Mouse (Mus musculus): ENCODE results near the gene Shf. TPM values are rescaled to one million over a fixed set of nuclear protein-coding genes. Genes with fewer than 3 reads are reported as not detected.

Gene Shf
- polyA plus RNA-seq, 1 experiment: 14.7 TPM

GRCm38 (mm10) chr2:122355389-122355788, 13.6 kb downstream of the Shf start:
- WGBS: 90% methylated on average over 5 of the region's 5 CpGs
- H3K4me1 ChIP-seq (ENCODE audit: control insufficient read depth, insufficient read depth, low read length): peaks cover 5% of the 10 kb centered on the region

GRCm38 (mm10) chr2:122354191-122354929, 14.6 kb downstream of the Shf start:
- peak; percentile 72 for DNase-seq
- Histone ChIP-seq H3K4me1 (ENCODE audit: control insufficient read depth, insufficient read depth, low read length) (peaks cover 6% of the 10 kb centered on the region), H3K36me3 (ENCODE audit: control insufficient read depth, insufficient read depth, low read length) (no peaks in the 10 kb centered on the region), H3K4me3 (ENCODE audit: insufficient read depth, low read depth, low read length) (no peak overlapping the region), H3K27ac (ENCODE audit: insufficient read depth, low read depth, low read length) (no peak overlapping the region), H3K27me3 (replicated peaks; ENCODE audit: control insufficient read depth, insufficient read depth, low read length) (no peaks in the 10 kb centered on the region)
- WGBS: 50% methylated on average over 12 of the region's 12 CpGs
- TF ChIP-seq CTCF (conservative IDR thresholded peaks at IDR 0.05; ENCODE audit: insufficient read depth, insufficient read length, low read depth, low read length) (no peak), POLR2A (IDR thresholded peaks at IDR 0.05; ENCODE audit: low read depth, low read length) (no peak)

More at GRCm38 (mm10) chr2:122355389-122355788, 13.6 kb downstream of the Shf start:
- Histone ChIP-seq H3K27ac (ENCODE audit: insufficient read depth, low read depth, low read length) (no peak overlapping the region), H3K36me3 (ENCODE audit: control insufficient read depth, insufficient read depth, low read length) (no peaks in the 10 kb centered on the region), H3K4me3 (ENCODE audit: insufficient read depth, low read depth, low read length) (no peak overlapping the region), H3K27me3 (replicated peaks; ENCODE audit: control insufficient read depth, insufficient read depth, low read length) (no peaks in the 10 kb centered on the region)
- DNase-seq: no peak
- no peak for TF ChIP-seq CTCF (conservative IDR thresholded peaks at IDR 0.05; ENCODE audit: insufficient read depth, insufficient read length, low read depth, low read length)
- no peak for TF ChIP-seq POLR2A (IDR thresholded peaks at IDR 0.05; ENCODE audit: low read depth, low read length)

- Histone ChIP-seq H3K27me3 (replicated peaks; ENCODE audit: control insufficient read depth, insufficient read depth, low read length) (no peaks in the 10 kb centered on the region), H3K36me3 (ENCODE audit: control insufficient read depth, insufficient read depth, low read length) (no peaks in the 10 kb centered on the region), H3K4me3 (ENCODE audit: insufficient read depth, low read depth, low read length) (no peak overlapping the region), H3K27ac (ENCODE audit: insufficient read depth, low read depth, low read length) (no peak overlapping the region), H3K4me1 (ENCODE audit: control insufficient read depth, insufficient read depth, low read length) (peaks cover 10% of the 10 kb centered on the region)
- no peak for TF ChIP-seq CTCF (conservative IDR thresholded peaks at IDR 0.05; ENCODE audit: insufficient read depth, insufficient read length, low read depth, low read length)
- TF ChIP-seq POLR2A (IDR thresholded peaks at IDR 0.05; ENCODE audit: low read depth, low read length): no peak
- no peak for DNase-seq
- 94% methylated on average over 8 of the region's 8 CpGs for WGBS
These were observed 15.2 kb downstream of the Shf start for GRCm38 (mm10) chr2:122353765-122354164.

- WGBS: 86% methylated on average over 6 of the region's 6 CpGs
- TF ChIP-seq POLR2A (IDR thresholded peaks at IDR 0.05; ENCODE audit: low read depth, low read length) (no peak), CTCF (conservative IDR thresholded peaks at IDR 0.05; ENCODE audit: insufficient read depth, insufficient read length, low read depth, low read length) (no peak)
- peaks cover 15% of the 10 kb centered on the region for H3K4me1 ChIP-seq (ENCODE audit: control insufficient read depth, insufficient read depth, low read length)
- no peaks in the 10 kb centered on the region for H3K27me3 ChIP-seq (replicated peaks; ENCODE audit: control insufficient read depth, insufficient read depth, low read length)
- no peak overlapping the region for H3K4me3 ChIP-seq (ENCODE audit: insufficient read depth, low read depth, low read length)
- no peaks in the 10 kb centered on the region for H3K36me3 ChIP-seq (ENCODE audit: control insufficient read depth, insufficient read depth, low read length)
- no peak for DNase-seq
- no peak overlapping the region for H3K27ac ChIP-seq (ENCODE audit: insufficient read depth, low read depth, low read length)
These were observed 16.0 kb downstream of the Shf start for GRCm38 (mm10) chr2:122352992-122353391.

- Histone ChIP-seq H3K27me3 (replicated peaks; ENCODE audit: control insufficient read depth, insufficient read depth, low read length) (no peaks in the 10 kb centered on the region), H3K36me3 (ENCODE audit: control insufficient read depth, insufficient read depth, low read length) (no peaks in the 10 kb centered on the region), H3K4me1 (ENCODE audit: control insufficient read depth, insufficient read depth, low read length) (peaks cover 15% of the 10 kb centered on the region), H3K27ac (ENCODE audit: insufficient read depth, low read depth, low read length) (peak overlapping the region; percentile 72), H3K4me3 (ENCODE audit: insufficient read depth, low read depth, low read length) (no peak overlapping the region)
- DNase-seq: peak; percentile 66
- 65% methylated on average over 4 of the region's 4 CpGs for WGBS
- TF ChIP-seq POLR2A (IDR thresholded peaks at IDR 0.05; ENCODE audit: low read depth, low read length): no peak
- no peak for TF ChIP-seq CTCF (conservative IDR thresholded peaks at IDR 0.05; ENCODE audit: insufficient read depth, insufficient read length, low read depth, low read length)
These were observed 17.0 kb downstream of the Shf start for GRCm38 (mm10) chr2:122351931-122352329.

- no peak overlapping the region; the same call in 1 of the 2 replicates for H3K27ac ChIP-seq (ENCODE audit: insufficient read depth, low read depth, low read length)
These were observed 17.6 kb downstream of the Shf start for GRCm38 (mm10) chr2:122351156-122351930.

More at GRCm38 (mm10) chr2:122351156-122351930, 17.6 kb downstream of the Shf start:
- no peak for DNase-seq
- Histone ChIP-seq H3K4me1 (ENCODE audit: control insufficient read depth, insufficient read depth, low read length) (peaks cover 15% of the 10 kb centered on the region), H3K27me3 (replicated peaks; ENCODE audit: control insufficient read depth, insufficient read depth, low read length) (no peaks in the 10 kb centered on the region), H3K36me3 (ENCODE audit: control insufficient read depth, insufficient read depth, low read length) (no peaks in the 10 kb centered on the region), H3K4me3 (ENCODE audit: insufficient read depth, low read depth, low read length) (no peak overlapping the region)
- 72% methylated on average over 5 of the region's 5 CpGs for WGBS
- TF ChIP-seq CTCF (conservative IDR thresholded peaks at IDR 0.05; ENCODE audit: insufficient read depth, insufficient read length, low read depth, low read length) (no peak), POLR2A (IDR thresholded peaks at IDR 0.05; ENCODE audit: low read depth, low read length) (no peak)
